Mouse (Mus musculus): ENCODE data around the gene Olfr95.

DNA sequence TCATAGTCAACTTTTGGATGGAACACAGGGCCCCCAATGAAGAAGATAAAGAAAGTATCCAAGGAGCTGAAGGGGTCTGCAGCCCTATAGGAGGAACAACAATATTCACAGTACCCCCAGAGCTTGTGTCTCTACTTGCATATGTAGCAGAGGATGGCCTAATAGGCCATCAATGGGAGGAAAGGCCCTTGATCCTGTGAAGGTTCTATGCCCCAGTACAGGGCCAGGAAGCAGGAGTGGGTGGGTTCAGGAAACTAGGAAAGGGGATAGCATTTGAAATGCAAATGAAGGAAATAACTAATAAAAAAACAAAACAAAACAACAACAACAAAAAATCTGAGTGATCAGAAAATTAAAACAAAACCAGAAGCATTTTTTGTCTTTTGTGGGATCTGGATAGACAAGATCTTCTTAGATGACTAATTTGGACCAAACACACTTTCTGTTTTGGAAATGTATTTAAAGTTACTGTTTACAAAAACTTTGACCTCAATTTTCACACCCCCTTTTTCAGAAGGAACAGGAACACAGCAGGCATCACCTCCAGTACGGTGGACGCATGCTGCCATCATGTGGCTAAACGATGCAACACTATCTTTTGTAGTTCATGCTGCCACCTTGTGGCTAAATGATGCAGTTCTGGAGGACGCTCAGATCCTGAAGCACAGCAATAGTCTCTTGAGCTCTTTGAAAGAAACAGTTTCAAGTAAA is 9.6 kb downstream of the Olfr95 start:
- TF ChIP-seq CTCF (IDR thresholded peaks at IDR 0.05; ENCODE audit: low read depth, low read length) (peak; percentile 100), POLR2A (IDR thresholded peaks at IDR 0.05; ENCODE audit: insufficient read depth, low read length) (no peak)

Data from ES-Bruce4 (cell line).